ENCODE assay signal across 22 mouse cellular contexts in genomic region chr14:48593363-48593762, GRCm38 (mm10).
DNase-seq lines count a peak whose midpoint lies in the region; ATAC-seq and TF ChIP-seq lines count a peak whose summit lies in the region.
"Had no signal": no experiment of that assay in that cellular context is flagged by ENCODE, and none has a peak within 500 bp of the region (broad histone marks: within the 10 kb centered on the region; RNA-seq: fewer than 3 reads in every experiment).

No protein-coding gene starts in this region.

- no peak for TF ChIP-seq CTCF in liver, postnatal 0 days (IDR thresholded peaks at IDR 0.05; ENCODE audit: low read depth)

- no peaks in the 10 kb centered on the region for H3K4me1 ChIP-seq in embryonic facial prominence, embryonic 11.5 days (ENCODE audit: control insufficient read depth, insufficient read depth, low read length)
- peaks cover 24% of the 10 kb centered on the region for H3K4me1 ChIP-seq in embryonic facial prominence, embryonic 10.5 days
- H3K4me1 ChIP-seq in hindbrain, embryonic 16.5 days (ENCODE audit: control insufficient read depth, insufficient read depth, low read depth, low read length) = no peaks in the 10 kb centered on the region
- peaks cover 6% of the 10 kb centered on the region; the same call in 1 of the 2 replicates for H3K4me1 ChIP-seq in midbrain, embryonic 16.5 days (ENCODE audit: control insufficient read depth, insufficient read depth, low read length)
- no peaks in the 10 kb centered on the region for H3K4me1 ChIP-seq in liver, postnatal 0 days (ENCODE audit: insufficient read depth)
- H3K4me1 ChIP-seq: megakaryocyte, embryonic 14.5 days had no signal

- H3K27me3 ChIP-seq in embryonic facial prominence, embryonic 11.5 days (ENCODE audit: control insufficient read depth, insufficient read depth, low read length) = no peaks in the 10 kb centered on the region
- H3K27me3 ChIP-seq in embryonic facial prominence, embryonic 10.5 days (replicated peaks; ENCODE audit: low read depth, poor library complexity, severe bottlenecking) = no peaks in the 10 kb centered on the region
- H3K27me3 ChIP-seq in hindbrain, embryonic 16.5 days (replicated peaks; ENCODE audit: control insufficient read depth, insufficient read depth, low read length) = no peaks in the 10 kb centered on the region
- no peaks in the 10 kb centered on the region for H3K27me3 ChIP-seq in midbrain, embryonic 16.5 days (ENCODE audit: control insufficient read depth, insufficient read depth, low read depth, low read length)
- no peaks in the 10 kb centered on the region for H3K27me3 ChIP-seq in liver, postnatal 0 days (ENCODE audit: insufficient read depth, low read length)
- H3K27me3 ChIP-seq: kidney, embryonic 15.5 days; megakaryocyte, embryonic 14.5 days had no signal

- 65% methylated on average over 8 of the region's 8 CpGs for WGBS in embryonic facial prominence, embryonic 11.5 days
- 73% methylated on average over 8 of the region's 8 CpGs for WGBS in embryonic facial prominence, embryonic 10.5 days
- WGBS in hindbrain, embryonic 16.5 days = 40% methylated on average over 8 of the region's 8 CpGs
- WGBS in midbrain, embryonic 16.5 days = 25% methylated on average over 8 of the region's 8 CpGs
- 75% methylated on average over 8 of the region's 8 CpGs for WGBS in liver, postnatal 0 days (ENCODE audit: insufficient replicate concordance)

- DNase-seq in embryonic facial prominence, embryonic 11.5 days (ENCODE audit: low spot score) = no peak
- no peak for DNase-seq in embryonic facial prominence, embryonic 10.5 days (ENCODE audit: low spot score)
- DNase-seq in ZHBTc4 (ENCODE audit: low read depth, low spot score) = peak; percentile 10
- no peak for DNase-seq in liver, postnatal 0 days
- DNase-seq in heart, adult 18-20 months = no peak
- no peak for DNase-seq in right cerebral cortex, postnatal 14 days
- DNase-seq: adrenal gland, postnatal 36 days; cerebellum, adult 8-10 months; forebrain, postnatal 0 days; gastrocnemius, postnatal 10 days; heart, adult 2 months; heart, postnatal 4 days; lung, adult 2 months had no signal

- no peak overlapping the region for H3K4me2 ChIP-seq in embryonic facial prominence, embryonic 11.5 days (ENCODE audit: low read depth, low read length)
- no peak overlapping the region for H3K4me2 ChIP-seq in hindbrain, embryonic 16.5 days (ENCODE audit: low read length)
- H3K4me2 ChIP-seq in midbrain, embryonic 16.5 days (ENCODE audit: low read length) = no peak overlapping the region
- H3K4me2 ChIP-seq in liver, postnatal 0 days (ENCODE audit: low read depth, low read length) = no peak overlapping the region
- H3K4me2 ChIP-seq: embryonic facial prominence, embryonic 13.5 days; kidney, embryonic 15.5 days; liver, embryonic 11.5 days had no signal

- H3K36me3 ChIP-seq in embryonic facial prominence, embryonic 11.5 days (replicated peaks; ENCODE audit: control insufficient read depth, insufficient read depth, low read depth, low read length) = no peaks in the 10 kb centered on the region
- no peaks in the 10 kb centered on the region for H3K36me3 ChIP-seq in embryonic facial prominence, embryonic 10.5 days (replicated peaks)
- H3K36me3 ChIP-seq in hindbrain, embryonic 16.5 days (ENCODE audit: control insufficient read depth, insufficient read depth, low read length) = no peaks in the 10 kb centered on the region
- no peaks in the 10 kb centered on the region for H3K36me3 ChIP-seq in midbrain, embryonic 16.5 days (ENCODE audit: control insufficient read depth, insufficient read depth, low read length)
- H3K36me3 ChIP-seq in liver, postnatal 0 days (replicated peaks; ENCODE audit: insufficient read depth, low read length) = no peaks in the 10 kb centered on the region
- H3K36me3 ChIP-seq: embryonic facial prominence, embryonic 13.5 days; kidney, embryonic 15.5 days had no signal

- no peak for TF ChIP-seq EP300 in liver, postnatal 0 days (IDR thresholded peaks at IDR 0.05; ENCODE audit: low read depth)

- no peak overlapping the region for H3K27ac ChIP-seq in embryonic facial prominence, embryonic 11.5 days (replicated peaks; ENCODE audit: low read depth, low read length)
- no peak overlapping the region for H3K27ac ChIP-seq in embryonic facial prominence, embryonic 10.5 days (replicated peaks)
- H3K27ac ChIP-seq in hindbrain, embryonic 16.5 days (ENCODE audit: low read depth, low read length) = no peak overlapping the region
- no peak overlapping the region for H3K27ac ChIP-seq in midbrain, embryonic 16.5 days (ENCODE audit: low read length)
- H3K27ac ChIP-seq in liver, postnatal 0 days (ENCODE audit: low read depth) = no peak overlapping the region
- H3K27ac ChIP-seq: embryonic facial prominence, embryonic 13.5 days; heart, adult 2 months; kidney, embryonic 15.5 days; stomach, postnatal 0 days had no signal

- H3K9me3 ChIP-seq in embryonic facial prominence, embryonic 11.5 days (replicated peaks; ENCODE audit: control insufficient read depth, low read length) = no peaks in the 10 kb centered on the region
- H3K9me3 ChIP-seq in embryonic facial prominence, embryonic 10.5 days = no peaks in the 10 kb centered on the region
- H3K9me3 ChIP-seq in hindbrain, embryonic 16.5 days (ENCODE audit: control insufficient read depth, low read length) = no peaks in the 10 kb centered on the region
- no peaks in the 10 kb centered on the region for H3K9me3 ChIP-seq in midbrain, embryonic 16.5 days (replicated peaks; ENCODE audit: control insufficient read depth, low read length, poor library complexity, severe bottlenecking)
- H3K9me3 ChIP-seq in liver, postnatal 0 days (ENCODE audit: low read length) = no peaks in the 10 kb centered on the region
- H3K9me3 ChIP-seq: embryonic facial prominence, embryonic 13.5 days; kidney, embryonic 15.5 days had no signal

- peak; percentile 67 for ATAC-seq in embryonic facial prominence, embryonic 11.5 days (replicated peaks; ENCODE audit: insufficient number of reproducible peaks, low FRiP score, low TSS enrichment, low read depth)
- ATAC-seq in hindbrain, embryonic 16.5 days = peak; percentile 61; the same call in 1 of the 2 replicates
- ATAC-seq in midbrain, embryonic 16.5 days = peak; percentile 67; the same call in 1 of the 2 replicates
- ATAC-seq in liver, postnatal 0 days = no peak
- ATAC-seq: CD4-positive, CD25-positive, alpha-beta regulatory T cell, adult 4 months; forebrain, postnatal 0 days; intestine, postnatal 0 days had no signal

- no peak overlapping the region for H3K4me3 ChIP-seq in embryonic facial prominence, embryonic 11.5 days (ENCODE audit: low read depth, low read length)
- no peak overlapping the region for H3K4me3 ChIP-seq in embryonic facial prominence, embryonic 10.5 days
- no peak overlapping the region for H3K4me3 ChIP-seq in hindbrain, embryonic 16.5 days (ENCODE audit: low read length)
- H3K4me3 ChIP-seq in midbrain, embryonic 16.5 days (ENCODE audit: low read depth, low read length) = no peak overlapping the region
- H3K4me3 ChIP-seq in liver, postnatal 0 days (ENCODE audit: low read depth, low read length) = no peak overlapping the region
- H3K4me3 ChIP-seq: embryonic facial prominence, embryonic 13.5 days; heart, adult 2 months; kidney, embryonic 15.5 days; megakaryocyte, embryonic 14.5 days had no signal

- H3K9ac ChIP-seq in embryonic facial prominence, embryonic 11.5 days (replicated peaks; ENCODE audit: low read length) = no peak overlapping the region
- H3K9ac ChIP-seq in hindbrain, embryonic 16.5 days (ENCODE audit: low read depth, low read length) = no peak overlapping the region
- H3K9ac ChIP-seq in midbrain, embryonic 16.5 days (ENCODE audit: low read depth, low read length) = no peak overlapping the region
- H3K9ac ChIP-seq in liver, postnatal 0 days (replicated peaks) = no peak overlapping the region
- H3K9ac ChIP-seq: embryonic facial prominence, embryonic 13.5 days; forebrain, postnatal 0 days; kidney, embryonic 15.5 days had no signal
